Mouse (Mus musculus): ENCODE data around the gene Hnrnpu. TPM values are rescaled to one million over a fixed set of nuclear protein-coding genes. Genes with fewer than 3 reads are reported as not detected.
"Not testable (repeated sequence)": the region's sequence is repeated elsewhere in the genome, so short reads cannot be mapped to it uniquely, and the experiment has no call there.

Hnrnpu gene
- polyA plus RNA-seq, 1 experiment, result 406 TPM

DNA sequence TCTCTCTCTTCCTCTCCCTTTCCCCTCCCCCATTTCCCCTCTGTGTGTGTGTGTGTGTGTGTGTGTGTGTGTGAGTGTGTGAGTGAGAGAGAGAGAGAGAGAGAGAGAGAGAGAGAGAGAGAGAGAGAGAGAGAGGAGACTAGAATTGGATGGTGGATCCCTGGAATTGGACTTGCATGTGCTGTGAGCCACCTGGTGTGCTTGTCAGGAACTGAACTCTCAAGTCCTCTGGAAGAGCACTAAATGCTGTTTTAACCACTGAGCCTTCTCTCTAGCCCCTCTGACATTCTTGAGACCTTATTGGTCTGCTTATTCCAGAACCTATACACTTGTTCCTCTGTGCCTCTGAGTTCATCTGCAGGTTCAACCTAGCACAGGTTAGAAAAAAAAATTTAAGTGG, 14.0 kb upstream of the Hnrnpu start:
- no peak overlapping the region for H3K27ac ChIP-seq (ENCODE audit: control insufficient read depth, insufficient read depth, low read depth, low read length, poor library complexity)
- H3K4me1 ChIP-seq (ENCODE audit: control insufficient read depth, insufficient read depth, low read length), result no peaks in the 10 kb centered on the region
- TF ChIP-seq CTCF (IDR thresholded peaks at IDR 0.05; ENCODE audit: control insufficient read depth, insufficient read depth, low read length), result no peak
- no peak for TF ChIP-seq POLR2A (IDR thresholded peaks at IDR 0.05; ENCODE audit: borderline replicate concordance, control insufficient read depth, low read depth, low read length)
- no peak overlapping the region for H3K4me3 ChIP-seq (replicated peaks; ENCODE audit: control insufficient read depth, low read depth, low read length)

DNA sequence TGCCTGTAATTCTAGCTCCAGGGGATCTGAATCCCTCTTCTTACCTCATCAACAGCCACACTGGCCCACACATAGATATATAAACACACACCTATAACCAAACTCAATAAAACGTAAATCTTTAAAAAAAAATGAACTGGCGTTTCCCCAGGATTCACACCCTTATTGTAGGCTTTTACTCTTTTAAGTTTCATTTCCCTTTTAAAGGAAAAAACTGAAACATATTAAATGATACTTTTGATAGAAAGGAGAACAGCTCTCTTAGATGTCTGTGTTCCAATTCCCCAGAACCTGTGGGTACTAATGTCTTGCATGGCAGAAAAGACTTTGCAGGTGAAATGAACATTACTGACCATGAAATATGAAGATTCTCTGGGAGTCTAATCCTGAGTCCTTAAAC, 13.2 kb upstream of the Hnrnpu start:
- WGBS, result 73% methylated on average over 2 of the region's 2 CpGs
- TF ChIP-seq CTCF (IDR thresholded peaks at IDR 0.05; ENCODE audit: control insufficient read depth, insufficient read depth, low read length), result no peak
- no peak for TF ChIP-seq POLR2A (IDR thresholded peaks at IDR 0.05; ENCODE audit: borderline replicate concordance, control insufficient read depth, low read depth, low read length)
- no peak overlapping the region for H3K27ac ChIP-seq (ENCODE audit: control insufficient read depth, insufficient read depth, low read depth, low read length, poor library complexity)
- no peaks in the 10 kb centered on the region for H3K4me1 ChIP-seq (ENCODE audit: control insufficient read depth, insufficient read depth, low read length)
- H3K4me3 ChIP-seq (replicated peaks; ENCODE audit: control insufficient read depth, low read depth, low read length), result no peak overlapping the region

DNA sequence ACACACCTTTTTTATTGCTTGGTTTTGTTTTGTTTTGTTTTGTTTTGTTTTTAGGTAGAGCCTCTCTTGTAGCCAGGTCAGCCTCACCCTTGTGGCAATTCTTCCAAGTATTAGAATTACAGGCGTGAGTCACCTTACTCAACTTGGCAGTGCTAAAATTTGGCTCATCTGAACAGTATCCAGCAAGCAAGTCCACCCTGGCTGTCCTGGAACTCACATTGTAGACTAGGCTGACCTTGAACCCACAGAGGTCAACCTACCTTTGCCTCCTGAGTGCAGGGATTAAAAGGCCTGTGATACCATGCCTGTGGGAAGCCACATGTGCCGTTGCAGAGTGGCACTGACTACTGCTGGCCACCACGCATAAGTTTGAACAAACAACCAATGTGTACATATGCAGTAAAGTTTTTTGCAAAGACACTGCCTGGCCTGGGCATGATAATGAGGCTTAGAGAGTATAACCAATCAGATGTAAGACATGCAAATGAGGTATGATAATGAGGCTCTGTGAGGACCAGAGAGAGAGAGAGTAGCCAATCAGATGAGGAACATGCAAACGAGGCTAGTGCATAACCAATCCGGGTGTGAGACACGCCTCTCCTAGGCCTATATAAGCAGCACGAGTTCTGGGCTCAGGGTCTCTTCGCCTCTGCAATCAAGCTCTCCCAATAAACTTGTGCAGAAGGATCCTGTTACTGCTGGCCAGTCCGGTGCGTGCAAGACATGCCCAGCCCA, 6.6 kb upstream of the Hnrnpu start:
- H3K27ac ChIP-seq (ENCODE audit: control insufficient read depth, insufficient read depth, low read depth, low read length, poor library complexity); H3K4me3 ChIP-seq (replicated peaks; ENCODE audit: control insufficient read depth, low read depth, low read length); H3K4me1 ChIP-seq (ENCODE audit: control insufficient read depth, insufficient read depth, low read length): not testable (repeated sequence)
- 91% methylated on average over 10 of the region's 10 CpGs for WGBS

DNA sequence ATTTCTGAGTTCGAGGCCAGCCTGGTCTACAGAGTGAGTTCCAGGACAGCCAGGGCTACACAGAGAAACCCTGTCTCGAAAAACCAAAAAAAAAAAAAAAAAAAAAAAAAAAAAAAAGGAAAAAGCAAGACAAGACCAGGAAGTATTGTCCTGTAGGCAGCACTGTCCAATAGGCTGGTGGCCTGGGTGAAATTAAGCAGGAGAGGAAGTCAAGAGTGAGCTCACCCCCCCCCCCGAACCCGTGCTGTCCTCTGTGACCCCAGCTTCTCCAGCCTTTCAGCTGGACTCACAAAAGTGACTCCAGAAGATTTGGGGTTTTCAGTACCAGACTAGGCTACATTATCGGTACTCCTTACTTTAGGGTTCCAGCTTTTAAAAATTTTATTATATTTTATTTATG, 5.0 kb upstream of the Hnrnpu start:
- Histone ChIP-seq H3K4me3 (replicated peaks; ENCODE audit: control insufficient read depth, low read depth, low read length) (no peak overlapping the region), H3K4me1 (ENCODE audit: control insufficient read depth, insufficient read depth, low read length) (no peaks in the 10 kb centered on the region; the same call in 1 of the 2 replicates), H3K27ac (ENCODE audit: control insufficient read depth, insufficient read depth, low read depth, low read length, poor library complexity) (no peak overlapping the region)
- TF ChIP-seq CTCF (IDR thresholded peaks at IDR 0.05; ENCODE audit: control insufficient read depth, insufficient read depth, low read length) (no peak), POLR2A (IDR thresholded peaks at IDR 0.05; ENCODE audit: borderline replicate concordance, control insufficient read depth, low read depth, low read length) (no peak)
- 53% methylated on average over 5 of the region's 5 CpGs for WGBS

DNA sequence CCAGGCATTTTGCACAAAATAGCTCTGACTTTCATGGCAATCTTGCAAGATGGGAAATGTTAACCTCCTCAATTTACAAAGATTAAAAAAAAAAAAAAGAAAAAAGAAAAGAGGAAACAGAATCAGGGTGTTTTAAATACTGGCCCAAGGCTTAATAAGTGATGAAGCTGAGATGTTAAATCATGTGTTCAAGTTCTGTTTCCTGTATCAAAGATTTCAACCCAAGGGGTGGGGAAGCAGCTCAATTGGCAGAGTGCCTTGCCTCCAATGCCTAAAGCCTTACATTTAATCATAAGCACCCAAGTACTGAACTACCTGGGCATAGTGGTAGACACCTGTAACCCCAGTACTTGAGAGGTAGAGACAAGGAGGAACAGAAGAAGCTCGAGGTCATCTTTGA, 4.5 kb upstream of the Hnrnpu start:
- Histone ChIP-seq H3K27ac (ENCODE audit: control insufficient read depth, insufficient read depth, low read depth, low read length, poor library complexity) (no peak overlapping the region), H3K4me1 (ENCODE audit: control insufficient read depth, insufficient read depth, low read length) (no peaks in the 10 kb centered on the region; the same call in 1 of the 2 replicates), H3K4me3 (replicated peaks; ENCODE audit: control insufficient read depth, low read depth, low read length) (no peak overlapping the region)
- whole genome bisulfite sequencing, result 41% methylated on average over 1 of the region's 1 CpGs
- TF ChIP-seq POLR2A (IDR thresholded peaks at IDR 0.05; ENCODE audit: borderline replicate concordance, control insufficient read depth, low read depth, low read length) (no peak), CTCF (IDR thresholded peaks at IDR 0.05; ENCODE audit: control insufficient read depth, insufficient read depth, low read length) (no peak)

DNA sequence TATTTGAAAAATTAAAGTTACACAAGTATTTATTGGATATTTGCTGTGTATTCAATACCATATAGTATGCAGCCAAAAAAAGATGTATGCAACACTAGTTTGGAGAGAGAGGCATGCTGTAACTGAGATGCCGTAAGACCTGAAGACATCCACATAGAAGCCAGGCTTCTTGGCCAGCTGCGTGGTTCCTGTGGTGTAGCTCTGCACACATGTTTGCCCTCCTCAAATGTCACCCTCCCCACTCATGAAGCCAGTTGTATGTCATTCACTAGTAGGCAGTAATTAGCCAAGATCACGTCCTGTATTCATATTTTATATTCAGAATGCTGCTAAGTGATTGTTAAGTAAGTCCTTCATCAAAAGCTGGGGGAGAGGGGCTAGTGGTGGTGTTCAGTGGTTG, 3.8 kb upstream of the Hnrnpu start:
- Histone ChIP-seq H3K4me1 (ENCODE audit: control insufficient read depth, insufficient read depth, low read length) (no peaks in the 10 kb centered on the region; the same call in 1 of the 2 replicates), H3K4me3 (replicated peaks; ENCODE audit: control insufficient read depth, low read depth, low read length) (no peak overlapping the region), H3K27ac (ENCODE audit: control insufficient read depth, insufficient read depth, low read depth, low read length, poor library complexity) (no peak overlapping the region)
- 51% methylated on average over 3 of the region's 3 CpGs for WGBS
- TF ChIP-seq POLR2A (IDR thresholded peaks at IDR 0.05; ENCODE audit: borderline replicate concordance, control insufficient read depth, low read depth, low read length) (no peak), CTCF (IDR thresholded peaks at IDR 0.05; ENCODE audit: control insufficient read depth, insufficient read depth, low read length) (no peak)

DNA sequence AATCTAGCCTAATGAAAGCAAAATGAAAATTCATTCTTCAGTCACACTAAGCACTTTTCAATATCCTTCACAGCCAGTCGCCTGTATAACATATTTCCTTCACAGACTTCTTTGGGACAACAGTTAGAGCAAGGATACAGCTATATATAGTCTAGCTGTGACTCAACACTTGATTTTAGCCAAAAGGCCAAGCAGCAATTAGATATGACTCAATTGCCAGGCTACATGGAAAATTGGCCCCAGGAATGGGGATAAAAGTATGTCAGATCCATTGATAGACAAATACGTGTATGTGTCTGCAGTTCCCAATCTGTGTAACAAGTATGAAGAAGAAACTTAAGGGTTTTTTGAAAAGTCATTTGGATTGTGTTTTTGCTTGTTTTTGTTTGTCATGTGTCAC, 2.6 kb upstream of the Hnrnpu start:
- no peak overlapping the region for H3K4me3 ChIP-seq (replicated peaks; ENCODE audit: control insufficient read depth, low read depth, low read length)
- TF ChIP-seq CTCF (IDR thresholded peaks at IDR 0.05; ENCODE audit: control insufficient read depth, insufficient read depth, low read length) (no peak), POLR2A (IDR thresholded peaks at IDR 0.05; ENCODE audit: borderline replicate concordance, control insufficient read depth, low read depth, low read length) (no peak)
- H3K4me1 ChIP-seq (ENCODE audit: control insufficient read depth, insufficient read depth, low read length), result no peaks in the 10 kb centered on the region; the same call in 1 of the 2 replicates
- no peak overlapping the region for H3K27ac ChIP-seq (ENCODE audit: control insufficient read depth, insufficient read depth, low read depth, low read length, poor library complexity)
- 84% methylated on average over 2 of the region's 2 CpGs for WGBS

DNA sequence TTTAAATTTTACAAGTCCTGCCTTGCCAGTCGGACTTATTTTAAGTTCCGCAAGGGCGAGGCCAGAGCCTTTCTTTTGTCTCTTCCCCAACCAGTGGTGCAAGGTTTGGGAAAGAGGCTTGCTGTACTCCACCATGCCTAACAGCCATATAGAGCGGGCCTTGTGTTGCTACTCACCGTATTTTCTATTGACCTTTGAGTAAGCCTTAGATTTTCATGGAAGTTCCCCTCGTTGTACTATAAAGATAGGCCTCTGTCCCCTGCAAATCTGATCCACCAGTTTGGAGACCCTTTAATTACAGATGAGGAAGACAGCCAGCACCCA, 683 bp upstream of the Hnrnpu start:
- TF ChIP-seq POLR2A (IDR thresholded peaks at IDR 0.05; ENCODE audit: borderline replicate concordance, control insufficient read depth, low read depth, low read length), result no peak
- no peak for TF ChIP-seq CTCF (IDR thresholded peaks at IDR 0.05; ENCODE audit: control insufficient read depth, insufficient read depth, low read length)
- Histone ChIP-seq H3K27ac (ENCODE audit: control insufficient read depth, insufficient read depth, low read depth, low read length, poor library complexity) (peak overlapping the region; percentile 100), H3K4me1 (ENCODE audit: control insufficient read depth, insufficient read depth, low read length) (no peaks in the 10 kb centered on the region; the same call in 1 of the 2 replicates), H3K4me3 (replicated peaks; ENCODE audit: control insufficient read depth, low read depth, low read length) (peak overlapping the region; percentile 63)
- WGBS, result 5% methylated on average over 6 of the region's 6 CpGs

All from bone marrow, adult 2 months (tissue).